Mouse (Mus musculus) limb, embryonic 14.5 days (tissue): ENCODE results near the gene Lin28a. TPM values are rescaled to one million over a fixed set of nuclear protein-coding genes. Genes with fewer than 3 reads are reported as not detected.

ENCODE experiments used
- ATAC-seq: fragments of 200-750 bp; cut with Nextera tagmentation; 2 replicates; pipeline ENCODE4 v1.8.0; 2017; ENCODE audit warnings: low read depth, moderate number of reproducible peaks, moderate TSS enrichment; ENCODE audit not compliant: low FRiP score
- DNase-seq: peaks from one replicate; pipeline ENCODE4 v3.0.0-alpha.2; 2015; ENCODE audit warnings: low spot score
- H3K27ac ChIP-seq: fragments of 300-500 bp; sonication (generic); replicated peaks from 2 replicates; pipeline ENCODE4 v1.5.1; 2014; ENCODE audit warnings: low read depth, mild to moderate bottlenecking, low read length, moderate library complexity, mixed read lengths
- H3K27me3 ChIP-seq: fragments of 300-500 bp; sonication (generic); 2 replicates; pipeline ENCODE4 v1.6.1; 2014; ENCODE audit warnings: low read length, mixed read lengths; ENCODE audit not compliant: control insufficient read depth, insufficient read depth
- H3K36me3 ChIP-seq: fragments of 300-500 bp; sonication (generic); 2 replicates; pipeline ENCODE4 v1.6.1; 2014; ENCODE audit warnings: mild to moderate bottlenecking, low read length, moderate library complexity, mixed read lengths; ENCODE audit not compliant: control insufficient read depth, insufficient read depth
- H3K4me1 ChIP-seq: fragments of 300-500 bp; sonication (generic); 2 replicates; pipeline ENCODE4 v1.6.1; 2014; ENCODE audit warnings: antibody characterized with exemption, low read length, mixed read lengths; ENCODE audit not compliant: control insufficient read depth, insufficient read depth
- H3K4me2 ChIP-seq: fragments of 300-500 bp; sonication (generic); replicated peaks from 2 replicates; pipeline ENCODE4 v1.6.1; 2014; ENCODE audit warnings: low read depth, mild to moderate bottlenecking, low read length, moderate library complexity; ENCODE audit not compliant: severe bottlenecking
- H3K4me3 ChIP-seq: fragments of 300-500 bp; sonication (generic); replicated peaks from 2 replicates; pipeline ENCODE4 v1.5.1; 2014; ENCODE audit warnings: low read length
- H3K9ac ChIP-seq: fragments of 300-500 bp; sonication (generic); 2 replicates; pipeline ENCODE4 v1.6.1; 2014; ENCODE audit warnings: mild to moderate bottlenecking, low read depth, low read length, moderate library complexity; ENCODE audit not compliant: severe bottlenecking
- H3K9me3 ChIP-seq: fragments of 300-500 bp; sonication (generic); 2 replicates; pipeline ENCODE4 v1.6.1; 2016; ENCODE audit warnings: low read length; ENCODE audit not compliant: control insufficient read depth
- POLR2A ChIP-seq: fragments of 200-500 bp; IDR thresholded peaks from 2 replicates; pipeline ENCODE4 v1.8.0; 2012; ENCODE audit warnings: inconsistent platforms, mild to moderate bottlenecking, moderate library complexity, borderline replicate concordance; ENCODE audit not compliant: insufficient read depth, insufficient read length; ENCODE audit errors: extremely low read depth
- WGBS: fragments of 180-500 bp; shearing (Covaris S2); extraction: QIAGEN DNeasy Blood & Tissue Kit; methylation state at CpG from one replicate; pipeline ENCODE4 v1.1.7; 2014; 5-methylcytosine and 5-hydroxymethylcytosine counted together
- polyA plus RNA-seq, 2 experiments: library from polyadenylated mRNA; depleted of rRNA in 1 of 2; stranded (reverse) in 1 of 2; unstranded in 1 of 2; fragments of >200 nt; fragmentation: Nextera tagmentation in 1 of 2; extraction: Ambion mirVana in 1 of 2; gene quantifications; 2 replicates each; pipeline versions ENCODE4 v1.2.1 to v1.2.3; 2012 to 2014

Gene Lin28a
- polyA plus RNA-seq, 2 experiments, result 0.11 TPM; not detected in 1

DNA sequence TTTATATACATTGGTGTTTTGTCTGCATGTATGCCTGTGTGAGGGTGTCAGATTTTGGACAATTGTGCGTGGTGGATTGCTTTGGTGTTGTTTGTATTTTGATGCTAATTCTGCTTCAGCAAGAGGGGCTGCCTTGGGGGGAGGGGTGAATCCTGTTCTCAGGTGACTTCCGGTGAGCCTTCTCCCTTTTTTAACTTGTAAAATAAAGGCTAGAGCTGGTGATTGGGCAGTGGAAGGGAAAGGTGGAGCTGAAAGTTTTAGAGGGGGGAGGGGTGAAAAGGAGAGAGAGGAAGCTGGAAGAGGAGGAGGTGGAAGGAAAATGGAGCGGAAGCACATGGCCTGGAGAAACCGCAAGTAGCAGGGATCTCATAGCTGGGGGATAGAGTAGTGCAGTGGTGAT, 62.3 kb downstream of the Lin28a start:
- Histone ChIP-seq H3K27ac (no peak overlapping the region), H3K4me3 (no peak overlapping the region), H3K36me3 (no peaks in the 10 kb centered on the region), H3K4me2 (no peak overlapping the region), H3K4me1 (no peaks in the 10 kb centered on the region), H3K9me3 (no peaks in the 10 kb centered on the region), H3K27me3 (no peaks in the 10 kb centered on the region), H3K9ac (no peak overlapping the region)
- DNase-seq (no peak), ATAC-seq (no peak)
- 64% methylated on average over 4 of the region's 4 CpGs for WGBS
- TF ChIP-seq POLR2A, result no peak

Other genes starting within 250 kb of the Lin28a start
- gene Rps6ka1, start 131.0 kb downstream of the Lin28a start, polyA plus RNA-seq (2012; rRNA removed), result 25.1 and 28.4 TPM in 2 replicates
- 33.8 and 41.7 TPM in 2 replicates for gene Rps6ka1, start 131.0 kb downstream of the Lin28a start, polyA plus RNA-seq (2014; fragmentation: Nextera tagmentation; extraction: Ambion mirVana)
- 606 and 861 TPM in 2 replicates for gene Hmgn2, start 50.2 kb downstream of the Lin28a start, polyA plus RNA-seq (2012; rRNA removed)
- 2,302 and 2,334 TPM in 2 replicates for gene Hmgn2, start 50.2 kb downstream of the Lin28a start, polyA plus RNA-seq (2014; fragmentation: Nextera tagmentation; extraction: Ambion mirVana)
- gene Dhdds, start 17.9 kb downstream of the Lin28a start, polyA plus RNA-seq (2012; rRNA removed), result 47.6 and 54.0 TPM in 2 replicates
- gene Dhdds, start 17.9 kb downstream of the Lin28a start, polyA plus RNA-seq (2014; fragmentation: Nextera tagmentation; extraction: Ambion mirVana), result 45.1 and 47.2 TPM in 2 replicates
- gene Zfp683, start 35.0 kb upstream of the Lin28a start, polyA plus RNA-seq (2012; rRNA removed), result 0.04 and 0.08 TPM in 2 replicates
- gene Zfp683, start 35.0 kb upstream of the Lin28a start, polyA plus RNA-seq (2014; fragmentation: Nextera tagmentation; extraction: Ambion mirVana), result not detected in 2 replicates
- 8.2 and 11.3 TPM in 2 replicates for gene Crybg2, start 42.0 kb upstream of the Lin28a start, polyA plus RNA-seq (2012; rRNA removed)
- 12.3 and 12.4 TPM in 2 replicates for gene Crybg2, start 42.0 kb upstream of the Lin28a start, polyA plus RNA-seq (2014; fragmentation: Nextera tagmentation; extraction: Ambion mirVana)
- gene Cd52, start 76.2 kb upstream of the Lin28a start, polyA plus RNA-seq (2012; rRNA removed), result 9.0 and 10.3 TPM in 2 replicates
- gene Cd52, start 76.2 kb upstream of the Lin28a start, polyA plus RNA-seq (2014; fragmentation: Nextera tagmentation; extraction: Ambion mirVana), result 15.5 and 18.1 TPM in 2 replicates
- gene Ubxn11, start 83.7 kb upstream of the Lin28a start, polyA plus RNA-seq (2012; rRNA removed), result 21.9 and 24.1 TPM in 2 replicates
- gene Ubxn11, start 83.7 kb upstream of the Lin28a start, polyA plus RNA-seq (2014; fragmentation: Nextera tagmentation; extraction: Ambion mirVana), result 7.6 and 12.0 TPM in 2 replicates
- gene Sh3bgrl3, start 109.9 kb upstream of the Lin28a start, polyA plus RNA-seq (2012; rRNA removed), result 325 and 365 TPM in 2 replicates
- 532 and 538 TPM in 2 replicates for gene Sh3bgrl3, start 109.9 kb upstream of the Lin28a start, polyA plus RNA-seq (2014; fragmentation: Nextera tagmentation; extraction: Ambion mirVana)
- gene Cep85, start 168.3 kb upstream of the Lin28a start, polyA plus RNA-seq (2012; rRNA removed), result 22.4 and 32.2 TPM in 2 replicates
- 40.3 and 46.5 TPM in 2 replicates for gene Cep85, start 168.3 kb upstream of the Lin28a start, polyA plus RNA-seq (2014; fragmentation: Nextera tagmentation; extraction: Ambion mirVana)
- not detected in 2 replicates for gene Gm7534, start 184.2 kb upstream of the Lin28a start, polyA plus RNA-seq (2012; rRNA removed)
- not detected in 2 replicates for gene Gm7534, start 184.2 kb upstream of the Lin28a start, polyA plus RNA-seq (2014; fragmentation: Nextera tagmentation; extraction: Ambion mirVana)
- gene Catsper4, start 208.5 kb upstream of the Lin28a start, polyA plus RNA-seq (2012; rRNA removed), result 0.06 and 0.16 TPM in 2 replicates
- not detected in 2 replicates for gene Catsper4, start 208.5 kb upstream of the Lin28a start, polyA plus RNA-seq (2014; fragmentation: Nextera tagmentation; extraction: Ambion mirVana)
- 2.8 and 3.3 TPM in 2 replicates for gene Cnksr1, start 219.6 kb upstream of the Lin28a start, polyA plus RNA-seq (2012; rRNA removed)
- 2.0 TPM in 2 replicates for gene Cnksr1, start 219.6 kb upstream of the Lin28a start, polyA plus RNA-seq (2014; fragmentation: Nextera tagmentation; extraction: Ambion mirVana)
- 0.10 TPM in 1 of 2 replicates, not detected in the other for gene E130218I03Rik, start 224.8 kb upstream of the Lin28a start, polyA plus RNA-seq (2012; rRNA removed)
- 0.67 and 0.76 TPM in 2 replicates for gene E130218I03Rik, start 224.8 kb upstream of the Lin28a start, polyA plus RNA-seq (2014; fragmentation: Nextera tagmentation; extraction: Ambion mirVana)
- gene Zfp593, start 226.8 kb upstream of the Lin28a start, polyA plus RNA-seq (2012; rRNA removed), result 15.8 and 18.1 TPM in 2 replicates
- 17.3 and 18.9 TPM in 2 replicates for gene Zfp593, start 226.8 kb upstream of the Lin28a start, polyA plus RNA-seq (2014; fragmentation: Nextera tagmentation; extraction: Ambion mirVana)
- not detected in 2 replicates for gene Gm30191, start 228.1 kb upstream of the Lin28a start, polyA plus RNA-seq (2012; rRNA removed)
- gene Gm30191, start 228.1 kb upstream of the Lin28a start, polyA plus RNA-seq (2014; fragmentation: Nextera tagmentation; extraction: Ambion mirVana), result not detected in 2 replicates
- gene Grrp1, start 235.3 kb upstream of the Lin28a start, polyA plus RNA-seq (2012; rRNA removed), result 9.7 and 13.1 TPM in 2 replicates
- gene Grrp1, start 235.3 kb upstream of the Lin28a start, polyA plus RNA-seq (2014; fragmentation: Nextera tagmentation; extraction: Ambion mirVana), result 5.2 and 5.4 TPM in 2 replicates